Mouse (Mus musculus) CH12.LX (cell line): ENCODE measurements at regions not wholly inside any gene's neighbourhood (a gene's known extent, or its start where the extent isn't known, plus 50 kb on each side); places are given as distances from the start of the nearest gene placed in this dataset.

Experiments used
- DNase-seq: peaks from one replicate; pipeline ENCODE4 v3.0.0-alpha.2; 2013; ENCODE audit errors: extremely low read depth
- H3K27ac ChIP-seq: 2 replicates; pipeline ENCODE4 v1.5.1; 2012; ENCODE audit warnings: low read depth, mild to moderate bottlenecking, control low read depth, moderate library complexity; ENCODE audit not compliant: insufficient read depth
- H3K27me3 ChIP-seq: replicated peaks from 2 replicates; pipeline ENCODE3; 2012; ENCODE audit warnings: inconsistent platforms
- H3K36me3 ChIP-seq, 2 experiments: replicated peaks in 1 of 2; 2 replicates each; pipeline versions ENCODE3 to v1.6.1; 2012; ENCODE audit warnings: inconsistent platforms in 1 of 2, low read length in 1 of 2, mild to moderate bottlenecking in 1 of 2, mixed read lengths in 1 of 2, moderate library complexity in 1 of 2; ENCODE audit not compliant: control insufficient read depth in 1 of 2, insufficient read depth in 1 of 2
- H3K4me1 ChIP-seq, 2 experiments: 2 replicates each; pipeline ENCODE4 v1.6.1; 2012; ENCODE audit warnings: inconsistent platforms in 1 of 2, moderate library complexity in 1 of 2; ENCODE audit not compliant: insufficient read depth in 2 of 2, control insufficient read depth in 1 of 2
- H3K4me2 ChIP-seq: 2 replicates; pipeline ENCODE4 v1.6.1; 2012; ENCODE audit warnings: low read depth, mild to moderate bottlenecking, control low read depth; ENCODE audit not compliant: poor library complexity, insufficient read depth, severe bottlenecking
- H3K4me3 ChIP-seq, 3 experiments: fragments of 150-350 bp in 1 of 3; sonication (generic) in 1 of 3; replicated peaks in 1 of 3; 2 replicates each; pipeline versions ENCODE3 to v1.5.1; 2011 to 2012; ENCODE audit warnings: low read depth in 2 of 3, low read length in 2 of 3, mild to moderate bottlenecking in 2 of 3, moderate library complexity in 2 of 3, control low read depth in 1 of 3, improper control_type of control experiment in 1 of 3, inconsistent platforms in 1 of 3, mixed read lengths in 1 of 3; ENCODE audit not compliant: poor library complexity in 1 of 3
- H3K79me2 ChIP-seq: replicated peaks from 2 replicates; pipeline ENCODE4 v1.6.1; 2012; ENCODE audit warnings: mild to moderate bottlenecking, moderate library complexity; ENCODE audit not compliant: control insufficient read depth, poor library complexity, insufficient read depth, severe bottlenecking; ENCODE audit errors: extremely low read depth
- H3K9ac ChIP-seq: 2 replicates; pipeline ENCODE4 v1.6.1; 2012; ENCODE audit warnings: low read depth, mild to moderate bottlenecking, control low read depth, moderate library complexity; ENCODE audit not compliant: insufficient read depth
- H3K9me3 ChIP-seq: replicated peaks from 2 replicates; pipeline ENCODE3; 2012; ENCODE audit warnings: low read length, inconsistent platforms, mixed read lengths
- CHD1 ChIP-seq: IDR thresholded peaks from 2 replicates; pipeline ENCODE4 v1.6.1; 2012; ENCODE audit warnings: low read depth, low read length, improper control_type of control experiment, inconsistent platforms
- CHD2 ChIP-seq: IDR thresholded peaks from 2 replicates; pipeline ENCODE4 v1.6.1; 2011; ENCODE audit warnings: low read length, improper control_type of control experiment
- CTCF ChIP-seq, 2 experiments: IDR thresholded peaks in 1 of 2; conservative IDR thresholded peaks in 1 of 2; 2 replicates each; pipeline ENCODE4 v1.5.1; 2011 to 2012; ENCODE audit warnings: low read depth in 2 of 2, low read length in 2 of 2, improper control_type of control experiment in 1 of 2, inconsistent platforms in 1 of 2, mild to moderate bottlenecking in 1 of 2, moderate library complexity in 1 of 2
- E2F4 ChIP-seq: IDR thresholded peaks from 2 replicates; pipeline ENCODE4 v1.6.1; 2011; ENCODE audit warnings: low read depth, low read length, improper control_type of control experiment; ENCODE audit not compliant: insufficient replicate concordance
- EP300 ChIP-seq: IDR thresholded peaks from 2 replicates; pipeline ENCODE4 v1.6.1; 2011; ENCODE audit warnings: low read length, improper control_type of control experiment
- GABPA ChIP-seq: IDR thresholded peaks from 2 replicates; pipeline ENCODE4 v1.6.1; 2012; ENCODE audit warnings: low read depth, low read length, improper control_type of control experiment, inconsistent platforms; ENCODE audit not compliant: insufficient replicate concordance
- KAT2A ChIP-seq: IDR thresholded peaks from 2 replicates; pipeline ENCODE4 v1.6.1; 2012; ENCODE audit warnings: low read length, improper control_type of control experiment, inconsistent platforms; ENCODE audit not compliant: insufficient replicate concordance
- MAX ChIP-seq: IDR thresholded peaks from 2 replicates; pipeline ENCODE4 v1.6.1; 2011; ENCODE audit warnings: low read length, improper control_type of control experiment
- MAZ ChIP-seq: IDR thresholded peaks from 2 replicates; pipeline ENCODE4 v1.6.1; 2012; ENCODE audit warnings: low read depth, mild to moderate bottlenecking, inconsistent platforms, low read length, improper control_type of control experiment, moderate library complexity
- MEF2A ChIP-seq: IDR thresholded peaks from 2 replicates; pipeline ENCODE4 v1.6.1; 2014; ENCODE audit warnings: low read depth, mild to moderate bottlenecking, inconsistent platforms, low read length, improper control_type of control experiment, borderline replicate concordance
- MXI1 ChIP-seq: IDR thresholded peaks from 2 replicates; pipeline ENCODE4 v1.6.1; 2011; ENCODE audit warnings: mild to moderate bottlenecking, low read depth, low read length, improper control_type of control experiment
- NELFE ChIP-seq: IDR thresholded peaks from 2 replicates; pipeline ENCODE4 v1.6.1; 2011; ENCODE audit warnings: low read depth, low read length, improper control_type of control experiment
- PAX5 ChIP-seq: IDR thresholded peaks from 2 replicates; pipeline ENCODE4 v1.6.1; 2012; ENCODE audit warnings: low read length, inconsistent platforms, mixed read lengths
- POLR2AphosphoS2 ChIP-seq: IDR thresholded peaks from 2 replicates; pipeline ENCODE4 v1.6.1; 2011; ENCODE audit warnings: low read depth, low read length, improper control_type of control experiment
- RCOR1 ChIP-seq: conservative IDR thresholded peaks from 2 replicates; pipeline ENCODE4 v1.6.1; 2012; ENCODE audit warnings: low read depth, mild to moderate bottlenecking, inconsistent platforms, low read length, improper control_type of control experiment
- SMC3 ChIP-seq: IDR thresholded peaks from 2 replicates; pipeline ENCODE4 v1.6.1; 2011; ENCODE audit warnings: low read depth, low read length, improper control_type of control experiment
- USF1 ChIP-seq: IDR thresholded peaks from 2 replicates; pipeline ENCODE4 v1.6.1; 2014; ENCODE audit warnings: low read depth, mild to moderate bottlenecking, inconsistent platforms, low read length, improper control_type of control experiment
- ZC3H11A ChIP-seq: IDR thresholded peaks from 2 replicates; pipeline ENCODE4 v1.6.1; 2012; ENCODE audit warnings: low read depth, mild to moderate bottlenecking, inconsistent platforms, low read length, improper control_type of control experiment
- ZMIZ1 ChIP-seq: IDR thresholded peaks from 2 replicates; pipeline ENCODE4 v1.6.1; 2012; ENCODE audit warnings: low read depth, mild to moderate bottlenecking, inconsistent platforms, low read length, improper control_type of control experiment
- ZNF384 ChIP-seq: IDR thresholded peaks from 2 replicates; pipeline ENCODE4 v1.6.1; 2012; ENCODE audit warnings: low read depth, low read length, improper control_type of control experiment, inconsistent platforms
- dilution Hi-C: fragments of 300-500 bp; cut with MboI; formaldehyde crosslinking; loops from 2 replicates; pipeline ENCODE4 v1.14.3; 2020; ENCODE audit warnings: low sequenced_read_pairs; ENCODE audit not compliant: extremely low pct_unique_long_range_greater_than_20kb, extremely low pct_ligation_motif_present
- in situ Hi-C: fragments of 300-500 bp; cut with MboI; formaldehyde crosslinking; loops from 3 replicates; pipeline ENCODE4 v1.14.3; 2019; ENCODE audit warnings: low sequenced_read_pairs, low pct_ligation_motif_present, low pct_unique_long_range_greater_than_20kb, mixed read lengths

DNA sequence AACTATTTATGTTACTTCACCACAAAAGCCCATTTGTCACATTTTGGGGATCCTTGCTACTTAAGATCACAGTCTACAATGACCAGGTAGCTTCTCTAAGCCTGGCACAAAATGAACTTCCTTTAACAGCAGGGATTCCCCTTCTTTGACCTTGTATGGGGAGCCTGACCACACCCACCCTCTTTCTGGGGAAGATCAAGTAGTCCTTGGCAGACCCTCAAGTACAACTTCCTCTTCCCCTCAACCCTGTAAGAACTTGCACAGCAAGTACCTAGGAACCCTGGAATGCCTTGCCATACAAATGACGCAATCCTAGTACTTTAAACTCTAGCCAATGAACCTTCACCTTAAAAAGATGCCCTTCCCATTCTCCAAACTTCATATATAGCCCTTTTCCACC lies 695.4 kb upstream of the Lrrn3 start:
- Histone ChIP-seq H3K9ac (no peak overlapping the region), H3K36me3 (no peaks in the 10 kb centered on the region), H3K4me3 (no peak overlapping the region), H3K9me3 (no peaks in the 10 kb centered on the region), H3K79me2 (no peaks in the 10 kb centered on the region), H3K27me3 (no peaks in the 10 kb centered on the region), H3K4me2 (no peak overlapping the region), H3K4me1 (peaks cover 0 to 8% of the 10 kb centered on the region in 2 experiments; a peak in 2 of 4 replicates), H3K27ac (no peak overlapping the region)
- DNase-seq: peak; percentile 17
- in situ Hi-C loops: no loop called here
- TF ChIP-seq GABPA (no peak), USF1 (no peak), ZNF384 (no peak), MEF2A (no peak), ZMIZ1 (no peak)
- dilution Hi-C loops: no loop called here

GRCm38 (mm10) chr12:42179947-42180669 lies 693.9 kb upstream of the Lrrn3 start:
- no peaks in the 10 kb centered on the region for H3K9me3 ChIP-seq
- no peak overlapping the region for H3K9ac ChIP-seq
- no peaks in the 10 kb centered on the region for H3K36me3 ChIP-seq
- no peak overlapping the region for H3K27ac ChIP-seq
- dilution Hi-C loops: no loop called here
- H3K4me3 ChIP-seq: no peak overlapping the region
- no peaks in the 10 kb centered on the region for H3K27me3 ChIP-seq
- no peaks in the 10 kb centered on the region for H3K79me2 ChIP-seq
- no peak for TF ChIP-seq CHD1
- no peak for TF ChIP-seq PAX5
- TF ChIP-seq CHD2: no peak
- no peak for TF ChIP-seq ZNF384
- no peak for TF ChIP-seq MAX
- no peak for TF ChIP-seq ZMIZ1
- no peak for TF ChIP-seq KAT2A
- no peak for TF ChIP-seq E2F4
- no peak for TF ChIP-seq SMC3
- TF ChIP-seq MXI1: no peak
- no peak for TF ChIP-seq NELFE
- no peak for TF ChIP-seq MAZ
- no peak for TF ChIP-seq MEF2A
- no peak for TF ChIP-seq ZC3H11A
- TF ChIP-seq EP300: no peak
- TF ChIP-seq CTCF (conservative IDR thresholded peaks at IDR 0.05 in 1 of 2, IDR thresholded peaks at IDR 0.05 in 1 of 2; ENCODE audit: low read depth in 2 of 2, low read length in 2 of 2): no peak
- no peak for TF ChIP-seq POLR2AphosphoS2
- no peak for TF ChIP-seq RCOR1
- TF ChIP-seq, all 38 proteins: peak for 0
- in situ Hi-C loops: no loop called here
- Histone ChIP-seq H3K4me2 (no peak overlapping the region), H3K4me1 (peaks cover 0 to 8% of the 10 kb centered on the region in 2 experiments; a peak in 2 of 4 replicates)
- no peak for DNase-seq
